15 mouse cellular contexts compared by ENCODE assay signal in the genomic region with DNA sequence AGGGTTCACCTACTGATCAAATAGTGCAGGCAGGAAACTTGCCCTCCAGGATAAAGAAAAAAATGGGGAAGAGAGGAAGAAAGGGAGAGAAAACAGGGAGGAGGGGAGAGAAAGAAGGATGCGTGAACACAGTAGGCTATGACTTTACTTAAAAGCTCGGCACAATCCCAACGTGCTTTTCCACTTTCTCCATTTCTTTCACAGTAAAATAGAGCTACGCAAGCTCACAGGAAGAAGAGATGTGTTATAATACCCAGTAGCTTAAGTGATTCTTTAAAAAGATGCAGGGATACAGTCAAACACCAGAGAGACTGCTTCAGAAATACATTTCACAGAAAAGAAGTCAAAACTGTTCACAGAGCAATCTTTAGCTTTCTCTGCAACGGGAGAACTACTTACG.
DNase-seq lines count a peak whose midpoint lies in the region; ATAC-seq lines count a peak whose summit lies in the region.
"Had no signal": no experiment of that assay in that cellular context is flagged by ENCODE, and none has a peak within 500 bp of the region (broad histone marks: within the 10 kb centered on the region; RNA-seq: fewer than 3 reads in every experiment).

No protein-coding gene starts in this region.

- ATAC-seq in embryonic facial prominence, embryonic 12.5 days (ENCODE audit: insufficient number of reproducible peaks, insufficient read depth, low FRiP score, low TSS enrichment), result no peak
- ATAC-seq in heart, embryonic 14.5 days (ENCODE audit: insufficient number of reproducible peaks, insufficient read depth, low FRiP score, low read depth), result no peak
- no peak for ATAC-seq in limb, embryonic 13.5 days (ENCODE audit: low FRiP score, low read depth)
- ATAC-seq in limb, embryonic 15.5 days (ENCODE audit: insufficient number of reproducible peaks, low FRiP score, low TSS enrichment, low read depth), result no peak
- ATAC-seq: activated CD4-positive, CD25-positive, alpha-beta regulatory T cell, adult 4 months had no signal

- H3K4me1 ChIP-seq in embryonic facial prominence, embryonic 12.5 days, result peaks cover 18% of the 10 kb centered on the region
- peaks cover 20% of the 10 kb centered on the region for H3K4me1 ChIP-seq in embryonic facial prominence, embryonic 10.5 days
- peaks cover 2 to 38% of the 10 kb centered on the region in 2 experiments for H3K4me1 ChIP-seq in heart, embryonic 14.5 days (ENCODE audit: control insufficient read depth in 2 of 2, insufficient read depth in 2 of 2, low read length in 2 of 2)
- H3K4me1 ChIP-seq in limb, embryonic 13.5 days, result peaks cover 42% of the 10 kb centered on the region
- H3K4me1 ChIP-seq in limb, embryonic 10.5 days, result peaks cover 6% of the 10 kb centered on the region
- H3K4me1 ChIP-seq in limb, embryonic 15.5 days, result peaks cover 10% of the 10 kb centered on the region

- no peak overlapping the region for H3K4me2 ChIP-seq in embryonic facial prominence, embryonic 12.5 days (replicated peaks)
- no peak overlapping the region for H3K4me2 ChIP-seq in heart, embryonic 14.5 days (ENCODE audit: low read length)
- H3K4me2 ChIP-seq in limb, embryonic 13.5 days (replicated peaks), result no peak overlapping the region
- no peak overlapping the region for H3K4me2 ChIP-seq in limb, embryonic 15.5 days
- H3K4me2 ChIP-seq: midbrain, embryonic 11.5 days had no signal

- no peak for DNase-seq in embryonic facial prominence, embryonic 10.5 days (ENCODE audit: low spot score)
- no peak for DNase-seq in heart, postnatal 25 days (ENCODE audit: low spot score)
- no peak for DNase-seq in limb, embryonic 10.5 days (ENCODE audit: low spot score)
- no peak for DNase-seq in adrenal gland, adult 8-10 months
- DNase-seq: cerebellum, adult 11-12 months; liver; thymus, postnatal 14 days had no signal

- H3K27ac ChIP-seq in embryonic facial prominence, embryonic 12.5 days, result 0 out of 2 replicates have a peak overlapping the region, but pooled peaks have one; percentile 24
- no peak overlapping the region for H3K27ac ChIP-seq in embryonic facial prominence, embryonic 10.5 days (replicated peaks)
- peak overlapping the region; percentile 53 to 61; a peak in 3 of 4 replicates for H3K27ac ChIP-seq in heart, embryonic 14.5 days (replicated peaks in 1 of 2; ENCODE audit: control insufficient read depth in 1 of 2, insufficient read depth in 1 of 2, low read depth in 2 of 2, low read length in 2 of 2)
- H3K27ac ChIP-seq in limb, embryonic 13.5 days, result peak overlapping the region; percentile 67; the same call in 1 of the 2 replicates
- no peak overlapping the region for H3K27ac ChIP-seq in limb, embryonic 10.5 days
- peak overlapping the region; percentile 48 for H3K27ac ChIP-seq in limb, embryonic 15.5 days

- intact Hi-C loops in heart, postnatal 25 days (cut with DNase I), result loop anchor here (10.0 kb wide), 2 partner anchors 56 to 64 kb away; no protein-coding TSS in a partner anchor

- H3K27me3 ChIP-seq in embryonic facial prominence, embryonic 12.5 days, result no peaks in the 10 kb centered on the region
- H3K27me3 ChIP-seq in embryonic facial prominence, embryonic 10.5 days (replicated peaks; ENCODE audit: low read depth, poor library complexity, severe bottlenecking), result no peaks in the 10 kb centered on the region
- no peaks in the 10 kb centered on the region for H3K27me3 ChIP-seq in heart, embryonic 14.5 days (ENCODE audit: control insufficient read depth, insufficient read depth, low read length)
- H3K27me3 ChIP-seq in limb, embryonic 13.5 days, result no peaks in the 10 kb centered on the region
- H3K27me3 ChIP-seq in limb, embryonic 10.5 days (ENCODE audit: low read depth, poor library complexity, severe bottlenecking), result no peaks in the 10 kb centered on the region
- no peaks in the 10 kb centered on the region for H3K27me3 ChIP-seq in limb, embryonic 15.5 days
- H3K27me3 ChIP-seq: CH12.LX had no signal

- WGBS in embryonic facial prominence, embryonic 12.5 days, result 71% methylated on average over 6 of the region's 6 CpGs
- WGBS in embryonic facial prominence, embryonic 10.5 days, result 89% methylated on average over 6 of the region's 6 CpGs
- 76% methylated on average over 6 of the region's 6 CpGs for WGBS in heart, embryonic 14.5 days
- WGBS in limb, embryonic 13.5 days, result 73% methylated on average over 6 of the region's 6 CpGs
- WGBS in limb, embryonic 10.5 days, result 87% methylated on average over 6 of the region's 6 CpGs
- WGBS in limb, embryonic 15.5 days, result 54% methylated on average over 6 of the region's 6 CpGs

- no peaks in the 10 kb centered on the region for H3K36me3 ChIP-seq in embryonic facial prominence, embryonic 12.5 days
- no peaks in the 10 kb centered on the region for H3K36me3 ChIP-seq in embryonic facial prominence, embryonic 10.5 days (replicated peaks)
- peaks cover 12% of the 10 kb centered on the region; the same call in 1 of the 2 replicates for H3K36me3 ChIP-seq in heart, embryonic 14.5 days (ENCODE audit: control insufficient read depth, insufficient read depth, low read length)
- peaks cover 4% of the 10 kb centered on the region; the same call in 1 of the 2 replicates for H3K36me3 ChIP-seq in limb, embryonic 13.5 days
- no peaks in the 10 kb centered on the region for H3K36me3 ChIP-seq in limb, embryonic 10.5 days
- no peaks in the 10 kb centered on the region for H3K36me3 ChIP-seq in limb, embryonic 15.5 days

- no peaks in the 10 kb centered on the region for H3K9me3 ChIP-seq in embryonic facial prominence, embryonic 12.5 days
- H3K9me3 ChIP-seq in embryonic facial prominence, embryonic 10.5 days, result no peaks in the 10 kb centered on the region
- H3K9me3 ChIP-seq in heart, embryonic 14.5 days (ENCODE audit: control insufficient read depth, low read length), result no peaks in the 10 kb centered on the region
- H3K9me3 ChIP-seq in limb, embryonic 13.5 days, result no peaks in the 10 kb centered on the region
- no peaks in the 10 kb centered on the region for H3K9me3 ChIP-seq in limb, embryonic 10.5 days (replicated peaks)
- H3K9me3 ChIP-seq in limb, embryonic 15.5 days, result no peaks in the 10 kb centered on the region

- no peak overlapping the region for H3K9ac ChIP-seq in embryonic facial prominence, embryonic 12.5 days
- H3K9ac ChIP-seq in heart, embryonic 14.5 days (ENCODE audit: low read length), result no peak overlapping the region
- no peak overlapping the region for H3K9ac ChIP-seq in limb, embryonic 13.5 days
- no peak overlapping the region for H3K9ac ChIP-seq in limb, embryonic 15.5 days

- no peak overlapping the region for H3K4me3 ChIP-seq in embryonic facial prominence, embryonic 12.5 days
- H3K4me3 ChIP-seq in embryonic facial prominence, embryonic 10.5 days, result no peak overlapping the region
- H3K4me3 ChIP-seq in heart, embryonic 14.5 days (ENCODE audit: control insufficient read depth in 1 of 2, insufficient read depth in 1 of 2, low read depth in 1 of 2, low read length in 2 of 2), result no peak overlapping the region
- no peak overlapping the region for H3K4me3 ChIP-seq in limb, embryonic 13.5 days
- H3K4me3 ChIP-seq in limb, embryonic 10.5 days, result no peak overlapping the region
- no peak overlapping the region for H3K4me3 ChIP-seq in limb, embryonic 15.5 days
- H3K4me3 ChIP-seq: erythroblast, embryonic 14.5 days had no signal

Comparison
In these comparisons a context has a peak if more than half of its experiments do, and no peak if none do; other contexts are left out.
1. H3K27ac ChIP-seq: peak in embryonic facial prominence, embryonic 12.5 days (single experiment), heart, embryonic 14.5 days (2 of 2), limb, embryonic 13.5 days (single experiment) and limb, embryonic 15.5 days (single experiment); none in embryonic facial prominence, embryonic 10.5 days (single experiment) and limb, embryonic 10.5 days (single experiment).